Mouse (Mus musculus) embryonic facial prominence, embryonic 11.5 days (tissue): ENCODE results near the gene Gm49358. TPM values are rescaled to one million over a fixed set of nuclear protein-coding genes. Genes with fewer than 3 reads are reported as not detected.

ENCODE experiments used
- ATAC-seq: fragments of 200-750 bp; cut with Nextera tagmentation; replicated peaks from 2 replicates; pipeline ENCODE4 v1.8.0; 2017; ENCODE audit warnings: low read depth; ENCODE audit not compliant: insufficient number of reproducible peaks, low FRiP score, low TSS enrichment
- DNase-seq: peaks from one replicate; pipeline ENCODE4 v3.0.0-alpha.2; 2015; ENCODE audit warnings: low spot score
- H3K27ac ChIP-seq: fragments of 300-500 bp; sonication (generic); replicated peaks from 2 replicates; pipeline ENCODE4 v1.5.1; 2014; ENCODE audit warnings: mild to moderate bottlenecking, low read depth, low read length, control low read depth
- H3K27me3 ChIP-seq: fragments of 300-500 bp; sonication (generic); 2 replicates; pipeline ENCODE4 v1.6.1; 2014; ENCODE audit warnings: mild to moderate bottlenecking, low read length, moderate library complexity, mixed read lengths; ENCODE audit not compliant: control insufficient read depth, insufficient read depth
- H3K36me3 ChIP-seq: fragments of 300-500 bp; sonication (generic); replicated peaks from 2 replicates; pipeline ENCODE4 v1.6.1; 2014; ENCODE audit warnings: low read depth, mild to moderate bottlenecking, low read length, moderate library complexity, mixed read lengths; ENCODE audit not compliant: control insufficient read depth, insufficient read depth
- H3K4me1 ChIP-seq: fragments of 300-500 bp; sonication (generic); 2 replicates; pipeline ENCODE4 v1.6.1; 2014; ENCODE audit warnings: low read length, mixed read lengths; ENCODE audit not compliant: control insufficient read depth, insufficient read depth
- H3K4me2 ChIP-seq: fragments of 300-500 bp; sonication (generic); 2 replicates; pipeline ENCODE4 v1.6.1; 2014; ENCODE audit warnings: low read depth, mild to moderate bottlenecking, control low read depth, low read length, moderate library complexity
- H3K4me3 ChIP-seq: fragments of 300-500 bp; sonication (generic); 2 replicates; pipeline ENCODE4 v1.5.1; 2014; ENCODE audit warnings: low read depth, low read length, control low read depth
- H3K9ac ChIP-seq: fragments of 300-500 bp; sonication (generic); replicated peaks from 2 replicates; pipeline ENCODE4 v1.6.1; 2014; ENCODE audit warnings: mild to moderate bottlenecking, control low read depth, low read length
- H3K9me3 ChIP-seq: fragments of 300-500 bp; sonication (generic); replicated peaks from 2 replicates; pipeline ENCODE4 v1.6.1; 2016; ENCODE audit warnings: mild to moderate bottlenecking, low read length, inconsistent platforms, mixed read lengths; ENCODE audit not compliant: control insufficient read depth
- WGBS: fragments of 180-500 bp; shearing (Covaris S2); extraction: QIAGEN DNeasy Blood & Tissue Kit; methylation state at CpG from one replicate; pipeline ENCODE4 v1.1.7; 2014; 5-methylcytosine and 5-hydroxymethylcytosine counted together
- polyA plus RNA-seq: library from polyadenylated mRNA; unstranded; fragments of >200 nt; fragmentation: Nextera tagmentation; extraction: Ambion mirVana; gene quantifications from 2 replicates; pipeline ENCODE4 v1.2.1, GENCODE M21; 2014

The Gm49358 gene
- polyA plus RNA-seq, 1 experiment from 2014 or later, result 0.31 TPM

DNA sequence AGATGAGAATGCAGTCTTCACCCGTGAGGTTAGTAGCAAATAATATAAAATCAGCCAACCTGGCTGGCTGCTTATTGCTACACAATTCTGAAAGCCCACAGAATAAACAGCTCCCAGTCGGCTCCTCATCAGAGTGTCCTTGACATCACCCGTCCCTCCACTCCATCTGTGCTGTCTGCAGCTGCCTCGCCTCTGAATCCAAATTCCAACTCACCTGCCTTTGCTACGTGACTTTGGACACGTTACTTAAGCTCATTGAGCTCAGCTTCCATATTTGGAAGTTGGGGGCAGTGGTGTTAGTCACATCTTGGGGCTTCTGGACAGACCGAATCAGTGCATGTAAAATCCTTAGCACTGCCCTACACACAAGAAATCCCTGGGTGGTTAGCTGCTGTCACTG lies 108.3 kb downstream of the Gm49358 start:
- Histone ChIP-seq H3K9me3 (no peaks in the 10 kb centered on the region), H3K27me3 (no peaks in the 10 kb centered on the region), H3K4me1 (no peaks in the 10 kb centered on the region), H3K27ac (no peak overlapping the region), H3K4me2 (no peak overlapping the region), H3K9ac (no peak overlapping the region), H3K4me3 (no peak overlapping the region), H3K36me3 (no peaks in the 10 kb centered on the region)
- WGBS, result 75% methylated on average over 7 of the region's 7 CpGs
- ATAC-seq (no peak), DNase-seq (no peak)

DNA sequence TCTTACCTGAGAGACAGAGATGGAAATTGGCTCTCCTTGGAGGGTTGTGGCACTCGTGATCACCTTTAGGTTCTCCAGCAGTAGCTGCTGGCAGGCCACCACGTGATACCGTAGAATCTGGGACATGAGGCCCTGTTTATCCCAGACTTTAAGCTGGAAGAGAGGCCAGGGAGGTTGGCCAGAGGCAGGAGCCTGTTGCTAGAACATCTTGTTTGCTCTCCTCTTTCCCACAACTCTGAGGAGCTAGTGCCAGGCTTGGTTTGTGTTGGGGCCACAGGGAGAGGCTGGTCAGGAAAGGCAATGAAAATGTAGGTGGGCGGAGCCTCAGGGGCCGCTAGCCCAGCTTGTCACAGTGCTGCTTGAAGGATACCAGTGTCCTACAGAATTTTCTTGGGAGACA lies 108.8 kb downstream of the Gm49358 start:
- Histone ChIP-seq H3K36me3 (no peaks in the 10 kb centered on the region), H3K4me3 (no peak overlapping the region), H3K27me3 (no peaks in the 10 kb centered on the region), H3K4me2 (no peak overlapping the region), H3K27ac (no peak overlapping the region), H3K9me3 (no peaks in the 10 kb centered on the region), H3K9ac (no peak overlapping the region), H3K4me1 (no peaks in the 10 kb centered on the region)
- 77% methylated on average over 5 of the region's 5 CpGs for WGBS
- no peak for ATAC-seq
- no peak for DNase-seq

DNA sequence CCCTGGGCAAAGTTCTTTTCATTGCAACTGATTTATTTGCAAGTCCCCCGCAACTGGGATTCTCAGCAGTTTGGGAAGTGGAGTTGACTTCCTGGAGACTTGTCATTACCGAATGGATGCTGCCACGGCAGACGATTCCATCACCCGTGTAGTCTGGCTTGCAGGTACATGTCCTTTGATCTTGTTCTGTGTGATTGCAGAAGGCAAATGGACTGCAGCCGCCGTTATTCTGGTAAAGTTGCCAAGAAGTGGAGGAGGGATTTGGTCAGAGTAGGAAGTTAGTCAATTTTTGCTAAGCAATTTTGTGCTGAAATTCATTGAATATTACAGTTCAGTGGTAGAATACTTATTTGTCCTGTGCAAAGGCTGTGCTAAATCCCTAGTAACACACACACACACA lies 114.9 kb downstream of the Gm49358 start:
- DNase-seq (no peak), ATAC-seq (no peak)
- no peak overlapping the region for H3K4me3 ChIP-seq
- H3K36me3 ChIP-seq, result no peaks in the 10 kb centered on the region
- no peaks in the 10 kb centered on the region for H3K9me3 ChIP-seq
- no peak overlapping the region for H3K9ac ChIP-seq
- WGBS, result 85% methylated on average over 7 of the region's 7 CpGs
- no peaks in the 10 kb centered on the region for H3K4me1 ChIP-seq
- H3K27me3 ChIP-seq, result no peaks in the 10 kb centered on the region
- no peak overlapping the region for H3K4me2 ChIP-seq
- no peak overlapping the region for H3K27ac ChIP-seq

DNA sequence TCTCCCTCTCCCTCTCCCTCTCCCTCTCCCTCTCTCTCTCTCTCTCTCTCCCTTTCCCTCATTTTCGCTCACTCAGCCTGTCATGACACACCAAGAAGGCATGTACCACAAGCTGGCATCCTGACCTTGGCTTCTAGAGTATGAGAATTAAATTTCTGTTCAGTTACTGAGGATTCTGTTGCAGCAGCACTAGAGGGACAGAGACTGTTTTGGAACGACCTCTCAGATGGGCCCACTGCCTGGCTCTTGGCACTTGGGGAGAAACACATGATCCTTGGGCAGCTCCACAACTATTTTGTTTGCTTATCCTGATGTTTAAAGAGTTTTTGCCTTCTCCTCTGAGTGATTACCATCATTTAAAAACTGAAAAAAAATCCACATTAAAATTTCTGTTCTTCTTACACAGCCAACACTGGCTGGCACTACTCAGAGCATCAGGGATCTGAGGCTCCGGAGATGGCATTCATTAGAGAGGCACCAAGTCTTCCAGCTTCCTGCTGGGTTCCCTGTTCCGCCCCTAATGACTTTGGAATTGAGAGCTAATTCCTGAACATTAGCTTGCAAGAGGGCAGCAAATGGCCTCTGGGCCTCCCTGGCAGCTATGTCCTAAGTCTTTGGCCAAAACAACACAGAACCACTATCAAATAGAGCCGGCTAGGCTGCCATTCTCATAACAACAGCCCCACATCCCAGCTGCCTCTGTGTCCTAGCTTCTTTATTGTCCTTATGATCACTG lies 116.5 kb downstream of the Gm49358 start:
- DNase-seq, result no peak
- no peaks in the 10 kb centered on the region for H3K27me3 ChIP-seq
- no peak for ATAC-seq

DNA sequence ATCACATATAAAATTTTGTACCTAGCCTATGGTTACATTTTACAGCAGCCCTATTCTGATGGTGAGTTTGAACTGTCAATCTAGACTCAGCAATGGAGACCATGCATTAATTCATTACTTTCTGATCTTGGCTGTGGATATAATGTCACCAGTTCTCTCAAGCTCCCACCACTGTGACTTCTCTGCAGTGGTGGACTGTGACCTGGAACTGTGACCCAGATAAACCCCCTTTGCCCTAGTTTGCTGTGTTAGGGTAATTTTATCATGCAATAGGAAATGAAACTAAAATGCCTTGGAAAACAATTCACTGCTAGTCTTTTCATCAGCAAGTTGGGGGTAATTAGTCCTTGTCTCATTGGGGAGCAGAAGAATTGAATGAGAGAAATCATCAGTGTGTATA lies 117.7 kb downstream of the Gm49358 start:
- no peak overlapping the region for H3K4me3 ChIP-seq
- H3K27me3 ChIP-seq, result no peaks in the 10 kb centered on the region
- no peak for ATAC-seq
- H3K27ac ChIP-seq, result no peak overlapping the region
- no peaks in the 10 kb centered on the region for H3K36me3 ChIP-seq
- no peaks in the 10 kb centered on the region for H3K9me3 ChIP-seq
- no peaks in the 10 kb centered on the region for H3K4me1 ChIP-seq
- no peak overlapping the region for H3K4me2 ChIP-seq
- no peak for DNase-seq
- no peak overlapping the region for H3K9ac ChIP-seq

More for the DNA sequence above, 116.5 kb downstream of the Gm49358 start:
- H3K4me3 ChIP-seq, result no peak overlapping the region
- H3K9me3 ChIP-seq, result no peaks in the 10 kb centered on the region
- H3K27ac ChIP-seq, result no peak overlapping the region
- WGBS, result 59% methylated on average over 5 of the region's 5 CpGs
- H3K9ac ChIP-seq, result no peak overlapping the region
- H3K4me2 ChIP-seq, result no peak overlapping the region
- H3K36me3 ChIP-seq, result no peaks in the 10 kb centered on the region
- H3K4me1 ChIP-seq, result no peaks in the 10 kb centered on the region

Other genes with a start within 250 kb of the Gm49358 start
- gene Hsp90b1, start 58.5 kb upstream of the Gm49358 start, polyA plus RNA-seq, result 577 and 673 TPM in 2 replicates
- 1.6 and 2.0 TPM in 2 replicates for gene Ttc41, start 58.2 kb upstream of the Gm49358 start, polyA plus RNA-seq
- gene Nt5dc3, start 15.0 kb downstream of the Gm49358 start, polyA plus RNA-seq, result 1.1 and 1.6 TPM in 2 replicates
- 0.18 and 0.29 TPM in 2 replicates for gene Stab2, start 244.1 kb downstream of the Gm49358 start, polyA plus RNA-seq